Mouse (Mus musculus) midbrain, embryonic 11.5 days (tissue): ENCODE results near the gene Trank1. TPM values are rescaled to one million over a fixed set of nuclear protein-coding genes. Genes with fewer than 3 reads are reported as not detected.

ENCODE experiments used
- ATAC-seq: fragments of 200-750 bp; cut with Nextera tagmentation; 2 replicates; pipeline ENCODE4 v1.8.0; 2017; ENCODE audit warnings: moderate TSS enrichment, moderate library complexity; ENCODE audit not compliant: low FRiP score
- DNase-seq: peaks from one replicate; pipeline ENCODE4 v3.0.0; 2015; ENCODE audit warnings: low spot score; ENCODE audit errors: missing footprints
- H3K27ac ChIP-seq: fragments of 300-500 bp; sonication (generic); 2 replicates; pipeline ENCODE4 v1.5.1; 2014; ENCODE audit warnings: low read depth, low read length
- H3K27me3 ChIP-seq: fragments of 300-500 bp; sonication (generic); 2 replicates; pipeline ENCODE4 v1.6.1; 2014; ENCODE audit warnings: mild to moderate bottlenecking, low read length, moderate library complexity, mixed read lengths; ENCODE audit not compliant: control insufficient read depth, insufficient read depth
- H3K36me3 ChIP-seq: fragments of 300-500 bp; sonication (generic); 2 replicates; pipeline ENCODE4 v1.6.1; 2014; ENCODE audit warnings: mild to moderate bottlenecking, low read length, moderate library complexity, mixed read lengths; ENCODE audit not compliant: control insufficient read depth, insufficient read depth
- H3K4me1 ChIP-seq: fragments of 300-500 bp; sonication (generic); 2 replicates; pipeline ENCODE4 v1.6.1; 2014; ENCODE audit warnings: low read length; ENCODE audit not compliant: control insufficient read depth, insufficient read depth
- H3K4me2 ChIP-seq: fragments of 300-500 bp; sonication (generic); 2 replicates; pipeline ENCODE4 v1.6.1; 2014; ENCODE audit warnings: mild to moderate bottlenecking, moderate library complexity
- H3K4me3 ChIP-seq: fragments of 300-500 bp; sonication (generic); 2 replicates; pipeline ENCODE4 v1.5.1; 2014; ENCODE audit warnings: low read depth, low read length
- H3K9ac ChIP-seq: fragments of 300-500 bp; sonication (generic); 2 replicates; pipeline ENCODE4 v1.6.1; 2014; ENCODE audit warnings: low read length
- H3K9me3 ChIP-seq: fragments of 300-500 bp; sonication (generic); 2 replicates; pipeline ENCODE4 v1.6.1; 2016; ENCODE audit warnings: low read length; ENCODE audit not compliant: control insufficient read depth
- WGBS: fragments of 180-500 bp; shearing (Covaris S2); extraction: QIAGEN DNeasy Blood & Tissue Kit; methylation state at CpG from one replicate; pipeline ENCODE4 v1.1.7; 2014; 5-methylcytosine and 5-hydroxymethylcytosine counted together
- polyA plus RNA-seq: library from polyadenylated mRNA; unstranded; fragments of >200 nt; fragmentation: Nextera tagmentation; extraction: Ambion mirVana; gene quantifications from 2 replicates; pipeline ENCODE4 v1.2.1, GENCODE M21; 2014

Trank1 gene
- polyA plus RNA-seq, result 0.26 and 0.37 TPM in 2 replicates

GRCm38 (mm10) chr9:111311031-111311842 lies at the start of gene Trank1:
Trank1 (plus strand) TSS chr9:111311739.
- peaks cover 42% of the 10 kb centered on the region for H3K27me3 ChIP-seq
- no peaks in the 10 kb centered on the region for H3K36me3 ChIP-seq
- H3K9ac ChIP-seq, result peak within 1 kb of the TSS; percentile 40
- peaks cover 12% of the 10 kb centered on the region for H3K4me1 ChIP-seq
- peak within 1 kb of the TSS; percentile 51 for H3K4me3 ChIP-seq
- DNase-seq, result peak; percentile 95
- peak; percentile 59 for ATAC-seq
- H3K27ac ChIP-seq, result no peak within 1 kb of the TSS
- no peaks in the 10 kb centered on the region; the same call in 1 of the 2 replicates for H3K9me3 ChIP-seq
- WGBS, result 9% methylated on average over 64 of the region's 72 CpGs
- H3K4me2 ChIP-seq, result peak within 1 kb of the TSS; percentile 85

GRCm38 (mm10) chr9:111267998-111268397 lies 43.5 kb upstream of the Trank1 start:
- H3K36me3 ChIP-seq, result 0 out of 2 replicates have a peak, but pooled peaks cover 2% of the 10 kb centered on the region
- H3K27ac ChIP-seq, result no peak overlapping the region
- peak; percentile 14 for DNase-seq
- WGBS, result 97% methylated on average over 2 of the region's 2 CpGs
- H3K4me3 ChIP-seq, result no peak overlapping the region
- no peak for ATAC-seq
- no peak overlapping the region for H3K9ac ChIP-seq
- peaks cover 6% of the 10 kb centered on the region for H3K4me1 ChIP-seq
- H3K27me3 ChIP-seq, result no peaks in the 10 kb centered on the region
- no peaks in the 10 kb centered on the region for H3K9me3 ChIP-seq
- H3K4me2 ChIP-seq, result no peak overlapping the region

- peak overlapping the region; percentile 88 for H3K9ac ChIP-seq
- no peaks in the 10 kb centered on the region for H3K27me3 ChIP-seq
- peak overlapping the region; percentile 86 for H3K4me3 ChIP-seq
- 18% methylated on average over 5 of the region's 5 CpGs for WGBS
- H3K4me2 ChIP-seq, result peak overlapping the region; percentile 78
- peaks cover 27% of the 10 kb centered on the region for H3K4me1 ChIP-seq
- DNase-seq (peak; percentile 90), ATAC-seq (no peak)
- H3K9me3 ChIP-seq, result no peaks in the 10 kb centered on the region
- peak overlapping the region; percentile 91 for H3K27ac ChIP-seq
- no peaks in the 10 kb centered on the region for H3K36me3 ChIP-seq
Measured at GRCm38 (mm10) chr9:111270606-111271005, 40.9 kb upstream of the Trank1 start.

DNA sequence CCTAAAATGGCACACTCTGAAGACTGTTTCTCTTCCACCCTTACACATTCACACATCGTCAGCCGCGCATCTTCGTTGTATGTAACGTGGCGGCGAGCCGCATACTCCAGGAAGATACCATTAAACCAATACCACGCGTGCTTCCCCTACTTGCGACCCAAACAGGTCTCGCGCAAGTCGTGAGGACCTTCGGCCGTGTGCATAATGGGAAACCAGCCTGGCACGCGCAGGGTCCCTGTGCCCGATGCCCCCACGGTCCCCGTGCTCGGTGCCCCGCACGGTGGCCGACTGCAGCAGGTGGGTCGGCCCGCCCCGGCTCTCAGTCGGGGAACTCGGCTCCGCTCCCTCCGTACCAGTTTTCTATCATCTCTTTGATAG lies 40.5 kb upstream of the Trank1 start:
- Histone ChIP-seq H3K36me3 (no peaks in the 10 kb centered on the region), H3K27me3 (no peaks in the 10 kb centered on the region), H3K9me3 (no peaks in the 10 kb centered on the region), H3K4me3 (peak overlapping the region; percentile 86), H3K4me1 (peaks cover 31% of the 10 kb centered on the region), H3K9ac (peak overlapping the region; percentile 88), H3K27ac (peak overlapping the region; percentile 91), H3K4me2 (peak overlapping the region; percentile 78)
- no peak for DNase-seq
- peak; percentile 75 for ATAC-seq
- under 1% methylated on average over 32 of the region's 32 CpGs for WGBS

DNA sequence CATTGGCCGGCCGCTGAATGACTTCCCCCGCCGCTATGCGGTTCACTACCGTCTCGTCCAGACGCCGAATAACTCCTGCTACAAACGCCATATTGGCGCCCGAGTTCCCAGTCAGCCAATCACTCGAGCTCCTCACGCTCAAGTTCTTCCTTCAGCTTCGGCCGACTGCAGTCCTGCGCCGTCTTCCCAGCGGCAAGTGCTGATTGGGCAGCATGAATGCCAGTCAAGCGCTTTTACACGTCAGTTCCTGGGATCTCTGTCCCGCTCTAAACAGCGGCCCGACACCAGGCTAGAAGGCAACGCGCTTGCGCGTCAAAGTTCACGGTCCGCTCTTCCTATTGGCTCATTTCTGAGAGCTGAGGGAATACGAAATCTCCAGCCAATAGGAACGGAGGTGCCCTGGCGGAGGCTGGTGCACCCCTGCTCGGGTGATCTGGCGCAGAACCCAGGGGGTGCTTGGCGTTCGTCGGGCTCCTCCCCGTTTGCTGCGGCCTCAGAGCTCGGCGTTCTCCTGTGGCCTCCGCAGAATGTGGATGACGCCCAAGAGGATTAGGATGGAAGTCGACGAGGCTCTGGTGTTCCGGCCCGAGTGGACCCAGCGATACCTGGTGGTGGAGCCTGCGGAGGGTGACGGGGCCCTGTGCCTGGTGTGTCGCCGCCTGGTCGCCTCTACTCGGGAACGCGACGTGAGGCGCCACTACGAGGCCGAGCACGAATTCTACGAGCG lies 39.9 kb upstream of the Trank1 start, which contains the start of the genes Mlh1 and Epm2aip1:
Gene Mlh1 (minus strand): TSS at position 358 of the 727 bp plus-strand sequence.
Gene Epm2aip1 (plus strand): TSS at position 496 of the 727 bp plus-strand sequence.
- Histone ChIP-seq H3K27me3 (no peaks in the 10 kb centered on the region), H3K9ac (peak within 1 kb of the TSS; percentile 90), H3K9me3 (no peaks in the 10 kb centered on the region), H3K4me3 (peak within 1 kb of the TSS; percentile 86), H3K4me1 (peaks cover 33% of the 10 kb centered on the region), H3K27ac (peak within 1 kb of the TSS; percentile 91), H3K36me3 (no peaks in the 10 kb centered on the region), H3K4me2 (peak within 1 kb of the TSS; percentile 80)
- under 1% methylated on average over 64 of the region's 64 CpGs for WGBS
- ATAC-seq (peak; percentile 99), DNase-seq (peak; percentile 100)

DNA sequence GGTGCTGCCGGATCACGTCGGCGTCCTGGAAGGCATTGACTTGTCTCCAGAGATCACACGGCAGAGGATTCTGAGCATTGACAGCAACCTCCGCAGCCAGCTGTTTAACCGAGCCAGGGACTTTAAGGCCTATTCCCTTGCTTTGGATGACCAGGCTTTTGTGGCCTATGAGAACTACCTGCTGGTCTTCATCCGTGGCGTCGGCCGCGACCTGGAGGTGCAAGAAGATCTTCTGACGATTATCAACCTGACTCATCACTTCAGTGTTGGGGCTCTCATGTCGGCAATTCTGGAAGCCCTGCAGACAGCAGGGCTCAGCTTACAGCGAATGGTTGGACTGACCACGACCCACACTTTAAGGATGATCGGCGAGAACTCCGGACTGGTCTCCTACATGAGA lies 39.2 kb upstream of the Trank1 start:
- WGBS, result 19% methylated on average over 19 of the region's 19 CpGs
- Histone ChIP-seq H3K36me3 (no peaks in the 10 kb centered on the region), H3K4me2 (peak overlapping the region; percentile 80), H3K27ac (peak overlapping the region; percentile 86), H3K4me3 (peak overlapping the region; percentile 86), H3K9me3 (no peaks in the 10 kb centered on the region), H3K4me1 (peaks cover 33% of the 10 kb centered on the region), H3K9ac (peak overlapping the region; percentile 90), H3K27me3 (no peaks in the 10 kb centered on the region)
- peak; percentile 94 for DNase-seq
- ATAC-seq, result no peak

- H3K27ac ChIP-seq, result no peak overlapping the region
- H3K9me3 ChIP-seq, result no peaks in the 10 kb centered on the region
Measured at GRCm38 (mm10) chr9:111272996-111273785, 38.3 kb upstream of the Trank1 start.

GRCm38 (mm10) chr9:111273958-111274357 lies 37.6 kb upstream of the Trank1 start:
- no peak overlapping the region for H3K27ac ChIP-seq
- no peak for DNase-seq
- H3K4me1 ChIP-seq, result peaks cover 33% of the 10 kb centered on the region
- ATAC-seq, result no peak
- no peaks in the 10 kb centered on the region for H3K36me3 ChIP-seq
- no peaks in the 10 kb centered on the region for H3K9me3 ChIP-seq
- no peaks in the 10 kb centered on the region for H3K27me3 ChIP-seq
- no peak overlapping the region for H3K4me3 ChIP-seq
- 89% methylated on average over 1 of the region's 1 CpGs for WGBS
- no peak overlapping the region for H3K9ac ChIP-seq
- peak overlapping the region; percentile 80 for H3K4me2 ChIP-seq

More at GRCm38 (mm10) chr9:111272996-111273785, 38.3 kb upstream of the Trank1 start:
- Histone ChIP-seq H3K9ac (peak overlapping the region; percentile 90), H3K4me2 (peak overlapping the region; percentile 80), H3K4me3 (peak overlapping the region; percentile 86), H3K4me1 (peaks cover 33% of the 10 kb centered on the region), H3K36me3 (no peaks in the 10 kb centered on the region), H3K27me3 (no peaks in the 10 kb centered on the region)
- WGBS, result 81% methylated on average over 15 of the region's 15 CpGs
- no peak for DNase-seq
- no peak for ATAC-seq
